Mouse (Mus musculus) cerebellum, adult 2 months (tissue): ENCODE measurements around the gene Egfl7.

Experiments
- CTCF ChIP-seq: fragments of 200-500 bp; IDR thresholded peaks from 2 replicates; pipeline ENCODE4 v1.5.1; 2011; ENCODE audit warnings: low read depth, mild to moderate bottlenecking, control low read depth, low read length, moderate library complexity, borderline replicate concordance; ENCODE audit not compliant: insufficient read depth
- POLR2A ChIP-seq: fragments of 200-500 bp; IDR thresholded peaks from 2 replicates; pipeline ENCODE4 v1.6.1; 2011; ENCODE audit warnings: low read length, control low read depth, borderline replicate concordance; ENCODE audit not compliant: insufficient read depth

- TF ChIP-seq CTCF: no peak
- TF ChIP-seq POLR2A: no peak
These were observed 29.6 kb upstream of the Egfl7 start for GRCm38 (mm10) chr2:26550205-26550604.
